Mouse (Mus musculus): ENCODE data around the gene Hps4.

- TF ChIP-seq CTCF (IDR thresholded peaks at IDR 0.05; ENCODE audit: low read depth) (no peak), EP300 (optimal IDR thresholded peaks at IDR 0.05) (no peak)
Measured at GRCm38 (mm10) chr5:112295162-112295561, 47.7 kb upstream of the Hps4 start.

Measured in stomach, postnatal 0 days (tissue).